Mouse (Mus musculus): ENCODE measurements around the gene Stfa1. TPM values are rescaled to one million over a fixed set of nuclear protein-coding genes. Genes with fewer than 3 reads are reported as not detected.

Stfa1 gene
- not detected for polyA plus RNA-seq (2015; fragmentation: Illumina TruSeq; extraction: RNeasy Lipid Tissue Mini Kit (QIAGEN cat#74804); ENCODE audit: low read depth, low replicate concordance)

DNA sequence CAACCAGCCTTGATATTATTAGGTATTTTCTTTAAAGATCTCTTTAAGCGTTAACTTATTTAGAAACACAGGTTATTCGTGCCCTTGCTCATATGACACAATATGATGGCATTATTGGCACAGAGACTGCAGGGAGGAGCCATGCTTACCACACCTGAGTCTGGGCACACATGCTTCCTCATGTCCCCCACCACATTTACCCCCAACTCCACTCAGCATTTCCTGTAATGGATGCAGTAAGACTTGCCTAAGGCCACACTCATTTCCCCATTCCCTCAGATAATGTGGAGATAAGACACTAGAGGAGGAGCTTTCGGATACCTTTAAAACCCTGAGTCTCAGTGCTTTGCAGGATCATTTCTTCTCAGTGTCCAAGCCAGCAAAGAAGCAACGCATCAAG is at the start of gene Stfa1:
TSS of gene Stfa1 (plus strand) at position 156 of the 400 bp plus-strand sequence.

DNA sequence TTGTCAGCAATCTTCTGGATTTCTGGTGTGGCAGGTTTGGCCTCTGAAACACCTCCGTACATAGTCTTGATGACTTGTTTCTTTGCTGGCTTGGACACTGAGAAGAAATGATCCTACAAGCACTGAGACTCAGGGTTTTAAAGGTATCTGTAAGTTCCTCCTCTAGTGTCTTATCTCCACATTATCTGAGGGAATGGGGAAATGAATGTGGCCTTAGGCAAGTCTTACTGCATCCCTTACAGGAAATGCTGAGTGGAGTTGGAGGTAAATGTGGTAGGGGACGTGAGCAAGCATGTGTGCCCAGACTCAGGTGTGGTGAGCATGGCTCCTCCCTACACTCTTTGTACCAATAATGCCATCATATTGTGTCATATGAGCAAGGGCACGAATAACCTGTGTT is 57.5 kb downstream of the Stfa1 start, which contains the start of gene BC117090:
TSS of gene BC117090 (minus strand) at position 101 of the 400 bp plus-strand sequence.

Other genes with a start within 250 kb of the Stfa1 start
- 5.8 TPM for gene Wdr5b, start 235.8 kb upstream of the Stfa1 start, polyA plus RNA-seq (2015; fragmentation: Illumina TruSeq; extraction: RNeasy Lipid Tissue Mini Kit (QIAGEN cat#74804); ENCODE audit: low read depth, low replicate concordance)
- gene Fam162a, start 205.4 kb upstream of the Stfa1 start, polyA plus RNA-seq (2015; fragmentation: Illumina TruSeq; extraction: RNeasy Lipid Tissue Mini Kit (QIAGEN cat#74804); ENCODE audit: low read depth, low replicate concordance): 125 TPM
- 20.2 TPM for gene Ccdc58, start 205.3 kb upstream of the Stfa1 start, polyA plus RNA-seq (2015; fragmentation: Illumina TruSeq; extraction: RNeasy Lipid Tissue Mini Kit (QIAGEN cat#74804); ENCODE audit: low read depth, low replicate concordance)
- gene Csta1, start 145.7 kb upstream of the Stfa1 start, polyA plus RNA-seq (2015; fragmentation: Illumina TruSeq; extraction: RNeasy Lipid Tissue Mini Kit (QIAGEN cat#74804); ENCODE audit: low read depth, low replicate concordance): not detected
- not detected for gene Stfa2l1, start 120.1 kb upstream of the Stfa1 start, polyA plus RNA-seq (2015; fragmentation: Illumina TruSeq; extraction: RNeasy Lipid Tissue Mini Kit (QIAGEN cat#74804); ENCODE audit: low read depth, low replicate concordance)
- gene Gm5483, start 92.7 kb upstream of the Stfa1 start, polyA plus RNA-seq (2015; fragmentation: Illumina TruSeq; extraction: RNeasy Lipid Tissue Mini Kit (QIAGEN cat#74804); ENCODE audit: low read depth, low replicate concordance): not detected
- not detected for gene Gm5416, start 66.5 kb upstream of the Stfa1 start, polyA plus RNA-seq (2015; fragmentation: Illumina TruSeq; extraction: RNeasy Lipid Tissue Mini Kit (QIAGEN cat#74804); ENCODE audit: low read depth, low replicate concordance)
- not detected for gene 2010005H15Rik, start 55.5 kb upstream of the Stfa1 start, polyA plus RNA-seq (2015; fragmentation: Illumina TruSeq; extraction: RNeasy Lipid Tissue Mini Kit (QIAGEN cat#74804); ENCODE audit: low read depth, low replicate concordance)
- not detected for gene BC117090, start 57.4 kb downstream of the Stfa1 start, polyA plus RNA-seq (2015; fragmentation: Illumina TruSeq; extraction: RNeasy Lipid Tissue Mini Kit (QIAGEN cat#74804); ENCODE audit: low read depth, low replicate concordance)
- gene BC100530, start 90.8 kb downstream of the Stfa1 start, polyA plus RNA-seq (2015; fragmentation: Illumina TruSeq; extraction: RNeasy Lipid Tissue Mini Kit (QIAGEN cat#74804); ENCODE audit: low read depth, low replicate concordance): not detected
- gene Stfa2, start 131.5 kb downstream of the Stfa1 start, polyA plus RNA-seq (2015; fragmentation: Illumina TruSeq; extraction: RNeasy Lipid Tissue Mini Kit (QIAGEN cat#74804); ENCODE audit: low read depth, low replicate concordance): not detected
- not detected for gene Stfa3, start 178.4 kb downstream of the Stfa1 start, polyA plus RNA-seq (2015; fragmentation: Illumina TruSeq; extraction: RNeasy Lipid Tissue Mini Kit (QIAGEN cat#74804); ENCODE audit: low read depth, low replicate concordance)

Data from brain, adult 10 weeks (tissue).